Mouse (Mus musculus) ES-Bruce4 (cell line): ENCODE results near the gene Cct7.

Source experiments
- CTCF ChIP-seq: IDR thresholded peaks from one replicate; pipeline ENCODE4 v1.8.1; 2011; ENCODE audit warnings: low read depth, low read length
- EP300 ChIP-seq: IDR thresholded peaks from 2 replicates; pipeline ENCODE4 v1.6.1; 2011; ENCODE audit warnings: low read depth, low read length; ENCODE audit not compliant: insufficient read depth
- POLR2A ChIP-seq: IDR thresholded peaks from one replicate; pipeline ENCODE4 v1.8.1; 2011; ENCODE audit warnings: low read length; ENCODE audit not compliant: insufficient read depth

DNA sequence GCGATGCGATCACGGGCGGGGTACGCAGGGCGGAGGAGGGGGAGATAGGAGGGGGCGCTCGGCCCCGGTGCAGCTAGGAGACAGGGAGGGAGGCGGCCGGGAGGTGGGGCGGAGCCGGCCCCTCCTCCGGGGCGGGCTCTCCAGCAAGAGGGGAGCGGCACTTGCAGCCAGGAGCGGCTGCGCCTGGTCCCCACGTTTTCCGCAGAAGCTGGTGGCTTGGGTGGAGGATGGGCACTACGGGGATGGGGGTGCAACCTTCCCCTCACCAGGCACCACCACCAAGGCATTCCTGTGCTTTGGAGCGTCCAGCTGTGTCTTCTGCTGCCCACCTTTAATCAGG lies 51.6 kb downstream of the Cct7 start, which contains the start of gene Fbxo41:
- no peak for TF ChIP-seq CTCF
- no peak for TF ChIP-seq POLR2A
- no peak for TF ChIP-seq EP300
